Mouse (Mus musculus) embryonic facial prominence, embryonic 13.5 days (tissue): ENCODE results near the gene Msantd2. TPM values are rescaled to one million over a fixed set of nuclear protein-coding genes. Genes with fewer than 3 reads are reported as not detected.

ENCODE experiments used
- ATAC-seq: fragments of 200-750 bp; cut with Nextera tagmentation; 2 replicates; pipeline ENCODE4 v1.8.0; 2017; ENCODE audit warnings: low read depth; ENCODE audit not compliant: insufficient number of reproducible peaks, insufficient read depth, low FRiP score, low TSS enrichment
- H3K27ac ChIP-seq: fragments of 300-500 bp; sonication (generic); 2 replicates; pipeline ENCODE4 v1.5.1; 2015; ENCODE audit warnings: moderate library complexity, mild to moderate bottlenecking, inconsistent platforms
- H3K27me3 ChIP-seq: fragments of 300-500 bp; sonication (generic); 2 replicates; pipeline ENCODE4 v1.6.1; 2015; ENCODE audit warnings: mild to moderate bottlenecking, inconsistent platforms
- H3K36me3 ChIP-seq: fragments of 300-500 bp; sonication (generic); 2 replicates; pipeline ENCODE4 v1.6.1; 2015; ENCODE audit warnings: mild to moderate bottlenecking, inconsistent platforms
- H3K4me1 ChIP-seq: fragments of 300-500 bp; sonication (generic); 2 replicates; pipeline ENCODE4 v1.6.1; 2015; ENCODE audit warnings: inconsistent platforms
- H3K4me2 ChIP-seq: fragments of 300-500 bp; sonication (generic); 2 replicates; pipeline ENCODE4 v1.6.1; 2015; ENCODE audit warnings: moderate library complexity, mild to moderate bottlenecking, inconsistent platforms
- H3K4me3 ChIP-seq: fragments of 300-500 bp; sonication (generic); 2 replicates; pipeline ENCODE4 v1.5.1; 2015; ENCODE audit warnings: mild to moderate bottlenecking, inconsistent platforms
- H3K9ac ChIP-seq: fragments of 300-500 bp; sonication (generic); 2 replicates; pipeline ENCODE4 v1.6.1; 2015; ENCODE audit warnings: mild to moderate bottlenecking, inconsistent platforms
- H3K9me3 ChIP-seq: fragments of 300-500 bp; sonication (generic); 2 replicates; pipeline ENCODE4 v1.6.1; 2016; ENCODE audit warnings: inconsistent platforms
- WGBS: fragments of 180-500 bp; shearing (Covaris S2); methylation state at CpG from one replicate; pipeline ENCODE4 v1.1.7; 2015; ENCODE audit warnings: mixed read lengths; 5-methylcytosine and 5-hydroxymethylcytosine counted together
- polyA plus RNA-seq: library from polyadenylated mRNA; unstranded; fragments of >200 nt; fragmentation: Nextera tagmentation; extraction: Ambion mirVana; gene quantifications from 2 replicates; pipeline ENCODE4 v1.2.1, GENCODE M21; 2015

Msantd2 gene
- polyA plus RNA-seq, 1 experiment from 2014 or later = 31.1 TPM

DNA sequence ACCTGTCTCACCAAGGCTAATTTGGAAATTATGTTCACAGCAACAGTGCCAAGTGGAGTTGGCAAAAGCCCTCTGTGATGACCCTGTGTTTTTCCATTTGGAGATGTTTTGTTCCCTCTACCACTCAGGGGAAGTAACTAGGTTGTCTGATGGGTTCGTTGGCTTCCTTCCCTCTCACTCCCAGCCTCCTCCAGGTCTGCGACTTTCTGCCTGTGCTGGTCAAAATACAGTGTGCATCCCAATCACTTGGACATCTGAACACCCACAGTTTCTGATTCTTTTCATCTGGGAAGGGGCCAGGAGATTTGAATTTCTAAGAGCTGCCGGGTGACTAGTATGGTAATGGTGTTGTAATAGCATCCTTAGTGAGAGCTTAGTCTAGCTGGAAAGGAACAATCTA is 27.5 kb upstream of the Msantd2 start:
- 13% methylated on average over 3 of the region's 3 CpGs for WGBS
- Histone ChIP-seq H3K27ac (no peak overlapping the region), H3K27me3 (peaks cover 76% of the 10 kb centered on the region), H3K4me2 (no peak overlapping the region), H3K9me3 (no peaks in the 10 kb centered on the region), H3K9ac (no peak overlapping the region), H3K4me1 (peaks cover 18% of the 10 kb centered on the region), H3K4me3 (no peak overlapping the region), H3K36me3 (no peaks in the 10 kb centered on the region)
- no peak for ATAC-seq

DNA sequence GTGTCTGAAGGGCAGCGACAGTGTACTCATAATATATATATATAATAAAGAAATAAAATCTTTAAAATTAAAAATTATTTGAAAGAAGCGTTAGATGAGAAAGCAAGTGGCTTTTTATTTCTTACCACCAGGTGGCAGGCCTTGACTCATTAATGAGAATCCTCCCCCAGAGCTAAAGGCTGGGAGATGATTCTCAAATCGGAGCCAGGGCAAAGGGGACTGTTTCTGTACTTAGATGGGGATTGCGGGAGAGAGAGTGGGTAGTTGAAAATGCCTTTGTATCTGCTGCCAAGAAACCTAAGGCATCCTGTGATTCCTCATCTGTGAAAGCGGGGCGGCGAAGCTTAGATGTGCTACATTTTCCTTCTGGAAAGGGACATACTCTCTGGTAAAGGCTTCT is 26.4 kb upstream of the Msantd2 start:
- Histone ChIP-seq H3K27ac (no peak overlapping the region), H3K4me1 (peaks cover 13% of the 10 kb centered on the region), H3K9ac (no peak overlapping the region), H3K4me3 (no peak overlapping the region), H3K9me3 (no peaks in the 10 kb centered on the region), H3K27me3 (peaks cover 64% of the 10 kb centered on the region), H3K36me3 (no peaks in the 10 kb centered on the region), H3K4me2 (no peak overlapping the region)
- no peak for ATAC-seq
- whole genome bisulfite sequencing = 9% methylated on average over 7 of the region's 7 CpGs

DNA sequence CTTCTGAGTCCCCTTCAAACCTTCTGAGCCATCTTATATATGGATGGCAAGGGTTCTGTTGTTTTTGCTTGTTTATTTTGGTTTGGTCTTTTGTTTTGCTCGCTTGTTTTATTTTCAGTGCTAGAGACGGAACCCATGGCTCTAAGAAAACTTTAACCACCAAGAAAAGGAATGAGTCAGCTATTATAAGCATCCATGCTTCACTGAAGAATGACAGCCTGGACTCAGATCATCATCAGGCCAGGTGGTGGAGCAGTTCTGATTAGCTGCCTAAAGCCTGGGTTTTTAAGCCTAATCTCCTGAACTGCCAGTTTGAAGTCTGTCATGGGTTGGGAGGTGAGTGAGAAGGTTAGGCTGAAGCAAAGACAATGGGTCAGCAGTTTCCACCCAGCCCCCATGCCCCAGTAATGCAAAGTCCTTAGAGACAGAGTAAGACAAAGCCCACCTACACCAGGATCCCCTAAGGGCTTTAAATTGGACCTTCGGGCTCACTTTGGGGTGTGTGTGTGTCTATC is 15.5 kb upstream of the Msantd2 start:
- H3K36me3 ChIP-seq = no peaks in the 10 kb centered on the region
- ATAC-seq = no peak
- H3K4me1 ChIP-seq = no peaks in the 10 kb centered on the region
- no peak overlapping the region for H3K9ac ChIP-seq
- H3K4me3 ChIP-seq = no peak overlapping the region
- WGBS = 66% methylated on average over 3 of the region's 3 CpGs
- H3K27ac ChIP-seq = no peak overlapping the region
- no peak overlapping the region for H3K4me2 ChIP-seq
- H3K9me3 ChIP-seq = no peaks in the 10 kb centered on the region
- H3K27me3 ChIP-seq = no peaks in the 10 kb centered on the region

DNA sequence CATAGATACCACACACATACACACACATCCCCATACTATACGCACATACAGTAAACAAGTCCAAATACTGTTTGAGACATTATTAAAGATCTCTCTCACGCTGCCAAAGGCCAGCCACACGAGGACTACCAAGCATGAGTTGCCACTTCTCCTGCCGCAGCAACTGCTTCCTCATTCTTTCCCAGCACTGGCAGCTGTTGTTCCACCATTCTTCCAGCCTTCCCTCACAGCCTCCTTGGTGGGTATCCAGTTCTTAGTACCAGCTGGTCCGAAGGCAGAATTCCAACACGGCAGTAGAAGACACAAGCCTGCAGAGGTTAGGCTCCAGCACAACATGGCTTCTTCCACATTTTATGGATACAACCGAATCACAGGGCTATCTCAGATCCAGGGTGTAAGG is 14.2 kb upstream of the Msantd2 start:
- H3K4me2 ChIP-seq = no peak overlapping the region
- H3K36me3 ChIP-seq = no peaks in the 10 kb centered on the region
- no peak overlapping the region for H3K9ac ChIP-seq
- no peak overlapping the region for H3K27ac ChIP-seq
- 88% methylated on average over 7 of the region's 7 CpGs for WGBS
- no peaks in the 10 kb centered on the region for H3K27me3 ChIP-seq
- H3K4me1 ChIP-seq = no peaks in the 10 kb centered on the region
- ATAC-seq = no peak
- H3K9me3 ChIP-seq = no peaks in the 10 kb centered on the region
- H3K4me3 ChIP-seq = no peak overlapping the region

DNA sequence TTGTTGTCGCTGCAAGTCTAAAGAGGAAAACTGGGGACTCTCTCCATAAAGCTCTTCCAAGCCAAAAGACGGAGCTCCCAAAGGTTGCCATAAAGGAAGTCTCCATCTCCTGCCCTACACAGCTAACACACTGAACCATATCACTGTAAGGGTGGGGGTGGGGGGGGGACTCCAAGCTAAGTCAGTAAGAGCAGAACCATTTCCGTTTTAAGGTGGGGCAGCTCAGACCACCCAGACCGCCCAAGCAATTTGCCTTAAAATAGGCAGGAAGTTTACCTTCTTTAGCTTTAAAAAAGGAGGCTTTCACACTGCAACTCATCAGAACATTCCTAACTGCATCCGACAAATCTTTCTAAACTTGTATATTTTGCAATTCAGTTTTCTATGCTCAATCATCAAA is 4.0 kb upstream of the Msantd2 start:
- Histone ChIP-seq H3K4me3 (no peak overlapping the region), H3K36me3 (no peaks in the 10 kb centered on the region), H3K9me3 (no peaks in the 10 kb centered on the region), H3K4me2 (no peak overlapping the region), H3K27ac (no peak overlapping the region), H3K4me1 (peaks cover 9% of the 10 kb centered on the region), H3K9ac (no peak overlapping the region), H3K27me3 (no peaks in the 10 kb centered on the region)
- 65% methylated on average over 5 of the region's 5 CpGs for WGBS
- ATAC-seq = no peak

DNA sequence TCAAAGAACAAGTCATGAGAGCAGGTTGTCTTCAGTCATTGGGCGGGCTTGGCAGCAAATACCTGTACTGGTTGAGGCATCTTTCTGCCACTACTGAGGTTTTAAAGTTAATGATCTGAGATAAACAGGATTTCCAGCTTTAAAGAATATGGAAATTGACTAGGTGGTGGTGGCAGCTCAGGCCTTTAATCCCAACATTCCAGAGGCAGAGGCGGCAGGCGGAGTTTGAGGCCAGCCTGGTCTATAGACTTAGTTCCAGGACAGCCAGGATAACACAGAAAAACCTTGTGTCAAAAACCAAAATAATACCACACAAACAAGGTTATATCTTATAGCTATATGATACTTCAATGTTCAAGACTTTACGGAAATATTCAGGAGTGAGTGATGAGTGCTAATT is 1.1 kb upstream of the Msantd2 start:
- Histone ChIP-seq H3K27me3 (no peaks in the 10 kb centered on the region), H3K4me1 (peaks cover 20% of the 10 kb centered on the region), H3K4me2 (peak overlapping the region; percentile 87), H3K4me3 (peak overlapping the region; percentile 97), H3K36me3 (peaks cover 3% of the 10 kb centered on the region; the same call in 1 of the 2 replicates), H3K27ac (peak overlapping the region; percentile 99), H3K9ac (peak overlapping the region; percentile 95), H3K9me3 (no peaks in the 10 kb centered on the region)
- WGBS = 32% methylated on average over 4 of the region's 4 CpGs
- no peak for ATAC-seq

DNA sequence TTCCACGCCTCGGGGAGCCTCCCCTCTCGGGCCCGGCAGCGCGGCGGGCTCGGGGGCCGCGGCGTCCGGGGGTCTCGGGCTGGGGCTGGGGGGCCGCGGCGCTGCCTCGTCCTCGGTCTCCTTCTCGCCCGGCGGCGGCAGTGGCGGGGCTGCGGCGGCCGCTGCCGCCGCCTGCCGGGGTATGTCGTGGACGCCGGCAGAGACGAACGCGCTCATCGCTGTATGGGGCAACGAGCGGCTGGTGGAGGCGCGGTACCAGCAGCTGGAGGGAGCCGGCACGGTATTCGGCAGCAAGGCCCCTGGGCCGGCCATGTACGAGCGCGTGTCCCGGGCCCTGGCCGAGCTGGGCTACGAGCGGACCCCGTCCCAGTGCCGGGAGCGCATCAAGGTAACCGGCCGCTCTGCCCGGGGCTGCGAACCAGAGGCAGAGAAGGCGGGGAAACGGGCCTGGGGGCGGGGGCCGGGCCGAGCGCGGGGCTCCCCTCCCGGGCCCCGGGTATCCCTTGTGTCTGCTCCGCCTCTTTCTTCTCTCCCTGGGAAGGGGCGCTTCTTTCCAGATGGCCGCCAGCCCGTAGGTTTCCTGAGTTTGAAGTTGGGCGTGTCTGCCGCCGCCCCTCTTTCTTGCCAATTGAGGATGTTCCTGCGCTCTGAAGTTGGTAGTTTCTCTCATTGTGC is 464 bp downstream of the Msantd2 start:
- ATAC-seq = peak; percentile 70
- Histone ChIP-seq H3K27me3 (no peaks in the 10 kb centered on the region), H3K4me1 (peaks cover 20% of the 10 kb centered on the region), H3K36me3 (peaks cover 13% of the 10 kb centered on the region; the same call in 1 of the 2 replicates), H3K4me3 (peak overlapping the region; percentile 97), H3K27ac (peak overlapping the region; percentile 99), H3K9me3 (no peaks in the 10 kb centered on the region), H3K9ac (peak overlapping the region; percentile 95), H3K4me2 (peak overlapping the region; percentile 87)
- WGBS = under 1% methylated on average over 58 of the region's 75 CpGs

DNA sequence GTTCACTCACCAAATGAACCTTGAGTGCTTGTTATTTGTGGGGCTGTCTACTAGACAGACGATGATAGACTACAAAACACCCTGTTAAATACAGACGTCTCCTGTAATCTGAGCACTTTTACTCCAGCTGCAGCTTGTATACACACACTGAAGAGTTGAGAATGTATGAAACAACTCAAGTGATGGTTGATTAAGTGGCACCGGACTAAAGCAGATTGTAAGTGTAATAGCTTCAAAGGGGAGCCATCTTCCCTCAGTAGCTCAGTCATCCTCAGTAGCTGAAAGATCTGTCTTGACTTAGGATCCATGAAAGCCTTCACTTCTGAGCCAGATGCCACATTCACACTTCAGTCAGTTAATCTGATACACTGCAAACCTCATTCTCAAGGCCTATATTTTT is 6.6 kb downstream of the Msantd2 start:
- no peak overlapping the region for H3K4me2 ChIP-seq
- 0 out of 2 replicates have a peak, but pooled peaks cover 6% of the 10 kb centered on the region for H3K4me1 ChIP-seq
- H3K36me3 ChIP-seq = peaks cover 17% of the 10 kb centered on the region; the same call in 1 of the 2 replicates
- H3K27ac ChIP-seq = no peak overlapping the region
- no peak overlapping the region for H3K4me3 ChIP-seq
- WGBS = 57% methylated on average over 3 of the region's 3 CpGs
- H3K27me3 ChIP-seq = no peaks in the 10 kb centered on the region
- ATAC-seq = no peak
- H3K9me3 ChIP-seq = no peaks in the 10 kb centered on the region
- no peak overlapping the region for H3K9ac ChIP-seq

DNA sequence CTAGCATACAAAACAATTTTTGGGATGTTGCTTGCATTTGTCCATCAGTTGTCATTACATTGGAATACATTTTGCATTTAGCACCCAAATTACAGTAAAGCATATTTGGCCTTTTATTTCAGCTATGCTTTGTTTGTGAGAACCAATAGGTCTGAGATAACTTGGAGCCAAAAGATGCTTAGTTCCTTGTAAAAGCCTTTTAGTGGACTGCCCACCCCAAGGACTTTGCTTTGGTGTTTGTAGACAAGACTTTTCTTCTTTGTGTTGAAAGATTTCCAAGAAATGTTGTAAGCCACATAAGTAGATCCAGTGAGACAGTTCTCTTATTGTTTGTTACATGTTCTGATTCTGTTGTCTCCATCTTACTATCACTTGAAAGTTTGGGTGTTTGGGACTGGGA is 7.2 kb downstream of the Msantd2 start:
- no peak overlapping the region for H3K27ac ChIP-seq
- no peak for ATAC-seq
- H3K9ac ChIP-seq = no peak overlapping the region
- peaks cover 17% of the 10 kb centered on the region; the same call in 1 of the 2 replicates for H3K36me3 ChIP-seq
- 0 out of 2 replicates have a peak, but pooled peaks cover 4% of the 10 kb centered on the region for H3K4me1 ChIP-seq
- no peak overlapping the region for H3K4me3 ChIP-seq
- H3K9me3 ChIP-seq = no peaks in the 10 kb centered on the region
- H3K4me2 ChIP-seq = no peak overlapping the region
- no peaks in the 10 kb centered on the region for H3K27me3 ChIP-seq

DNA sequence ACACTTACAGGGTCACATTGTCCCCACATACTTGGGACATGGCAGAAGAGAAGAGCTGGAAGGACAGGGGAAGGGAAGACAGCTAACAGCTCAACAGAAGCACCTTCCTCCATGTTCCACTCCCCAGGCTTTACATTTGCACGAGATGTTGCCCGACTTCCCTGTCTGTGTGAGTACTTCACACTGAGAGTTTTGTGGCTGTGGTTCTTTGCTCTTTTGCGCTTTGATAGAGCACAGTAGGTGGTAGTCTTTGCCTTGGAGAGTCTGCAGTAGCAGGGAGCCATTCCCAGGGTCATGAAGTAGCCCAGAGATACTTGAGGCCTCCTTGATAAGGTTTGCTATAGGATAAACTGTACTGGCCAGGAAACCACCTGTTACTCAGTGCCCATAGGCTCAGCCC is 11.1 kb downstream of the Msantd2 start:
- H3K4me1 ChIP-seq = no peaks in the 10 kb centered on the region
- H3K4me2 ChIP-seq = no peak overlapping the region
- H3K27ac ChIP-seq = no peak overlapping the region
- no peak overlapping the region for H3K4me3 ChIP-seq
- H3K9ac ChIP-seq = no peak overlapping the region
- H3K9me3 ChIP-seq = no peaks in the 10 kb centered on the region
- H3K27me3 ChIP-seq = no peaks in the 10 kb centered on the region
- H3K36me3 ChIP-seq = peaks cover 4% of the 10 kb centered on the region; the same call in 1 of the 2 replicates
- no peak for ATAC-seq
- 87% methylated on average over 3 of the region's 3 CpGs for WGBS

DNA sequence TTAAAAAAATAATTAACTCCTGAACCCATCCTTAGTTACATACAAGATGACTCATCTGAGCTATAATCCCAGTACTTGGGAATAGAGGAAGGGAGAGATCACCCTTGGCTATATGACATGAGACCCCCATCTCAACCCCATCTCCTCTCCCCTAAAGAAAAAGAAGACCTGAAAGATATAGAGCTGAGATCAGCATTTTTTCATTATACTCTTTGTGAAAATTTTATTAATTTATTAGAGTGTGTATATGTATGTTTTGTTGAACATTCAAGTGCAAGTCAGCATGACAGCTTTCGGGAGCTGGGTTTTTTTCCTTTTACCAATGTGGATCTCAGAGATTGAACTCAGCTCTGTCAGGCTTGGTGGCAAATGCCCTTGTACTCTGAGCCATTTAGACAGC is 12.1 kb downstream of the Msantd2 start:
- Histone ChIP-seq H3K4me2 (no peak overlapping the region), H3K9ac (no peak overlapping the region), H3K36me3 (peaks cover 4% of the 10 kb centered on the region; the same call in 1 of the 2 replicates), H3K27ac (no peak overlapping the region), H3K4me1 (no peaks in the 10 kb centered on the region), H3K27me3 (no peaks in the 10 kb centered on the region), H3K9me3 (no peaks in the 10 kb centered on the region), H3K4me3 (no peak overlapping the region)
- ATAC-seq = no peak
- 96% methylated on average over 1 of the region's 1 CpGs for WGBS

DNA sequence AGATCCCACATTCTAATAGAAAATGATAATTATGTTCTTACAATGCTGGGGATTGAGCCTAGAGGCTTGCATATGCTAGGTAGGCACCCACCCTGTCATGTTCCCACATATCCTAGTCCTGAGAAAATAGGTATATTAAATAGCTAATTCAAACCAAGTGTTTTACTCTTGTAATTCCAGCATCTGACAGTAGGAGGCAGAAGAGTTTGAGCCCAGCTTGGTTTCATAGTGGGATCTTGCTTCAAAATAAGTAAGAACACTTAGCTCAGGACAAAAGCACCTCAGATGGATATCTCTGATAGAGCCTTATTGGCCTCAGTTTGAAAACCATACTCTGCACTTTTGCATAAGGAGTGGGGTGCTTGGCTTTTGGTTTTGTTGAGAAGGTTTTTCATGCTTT is 15.2 kb downstream of the Msantd2 start:
- H3K27ac ChIP-seq = no peak overlapping the region
- H3K9ac ChIP-seq = no peak overlapping the region
- H3K4me1 ChIP-seq = no peaks in the 10 kb centered on the region
- H3K4me3 ChIP-seq = no peak overlapping the region
- peaks cover 4% of the 10 kb centered on the region; the same call in 1 of the 2 replicates for H3K36me3 ChIP-seq
- no peaks in the 10 kb centered on the region for H3K9me3 ChIP-seq
- no peaks in the 10 kb centered on the region for H3K27me3 ChIP-seq
- no peak for ATAC-seq
- H3K4me2 ChIP-seq = no peak overlapping the region
